Mouse (Mus musculus) thymus, adult 18-20 months (tissue): ENCODE measurements around the gene Gnat1.

Experiments used
- DNase-seq, 2 experiments: peaks; one replicate each; pipeline ENCODE4 v3.0.0; 2022; ENCODE audit warnings: mixed read lengths in 2 of 2

Gnat1 gene

DNA sequence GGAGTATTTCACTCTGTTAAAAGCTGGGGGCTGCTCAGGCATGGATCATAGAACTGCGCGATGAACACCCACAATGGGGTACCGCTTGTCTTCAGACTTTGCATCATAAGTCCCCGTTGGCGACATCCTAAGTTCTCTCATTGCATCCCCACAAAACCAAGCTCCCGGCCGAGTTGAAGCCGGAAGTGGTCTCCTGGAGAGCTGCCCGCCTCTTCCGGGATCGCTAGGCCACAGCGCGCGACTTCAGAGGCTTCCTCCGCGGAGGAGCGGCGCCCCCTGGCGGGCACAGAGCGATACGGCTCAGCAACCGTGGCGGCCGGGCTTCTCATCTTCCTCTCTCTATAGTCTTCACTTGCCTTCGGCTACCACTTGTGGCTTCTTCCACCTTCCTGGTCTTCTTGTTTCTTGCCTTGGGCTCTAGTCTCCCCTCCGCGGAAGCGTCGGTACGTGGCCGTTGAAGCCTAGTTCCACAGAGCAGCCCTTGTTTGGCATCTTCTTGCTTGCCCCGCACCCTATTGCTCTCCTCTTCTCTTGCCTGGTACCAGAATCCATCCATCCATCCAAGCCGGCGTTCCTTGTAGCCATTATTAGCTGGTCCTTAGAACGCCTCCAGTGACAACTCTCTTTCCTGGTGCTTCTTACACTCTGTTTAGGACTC, 34.9 kb downstream of the Gnat1 start:
- DNase-seq, result peak; percentile 85 to 87

DNA sequence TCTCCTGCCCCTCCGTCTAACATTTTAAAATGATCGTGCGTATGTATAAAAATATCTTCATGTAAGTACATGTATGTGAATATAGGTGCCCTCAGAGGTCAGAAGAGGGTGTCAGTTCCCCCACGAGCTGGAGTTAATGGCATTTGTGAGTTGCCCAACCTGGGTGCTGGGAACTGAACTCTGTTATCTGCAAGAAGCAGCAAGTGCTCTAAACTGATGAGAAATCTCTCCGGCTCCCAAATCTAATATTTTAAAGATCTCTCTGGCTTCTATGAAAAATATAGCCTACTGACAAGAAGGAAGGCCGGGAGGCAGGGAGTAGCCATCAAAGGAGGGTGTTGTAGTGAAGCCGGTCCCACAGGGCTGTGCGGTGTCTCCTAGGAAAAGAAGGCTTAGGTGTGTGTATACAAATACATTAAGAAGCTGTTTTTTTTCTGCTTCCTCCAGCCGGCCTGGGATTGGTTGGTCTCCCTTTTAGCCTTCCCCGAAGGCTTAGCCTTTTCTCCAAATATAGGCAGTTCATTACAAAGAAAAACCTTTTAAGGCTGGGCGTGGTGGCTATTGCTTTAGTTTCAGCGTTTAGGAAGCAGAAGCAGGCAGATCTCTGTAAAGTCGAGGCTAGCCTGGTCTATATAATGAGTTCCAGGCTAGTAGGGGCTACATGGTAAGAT, 35.8 kb downstream of the Gnat1 start:
- DNase-seq, result no peak

DNA sequence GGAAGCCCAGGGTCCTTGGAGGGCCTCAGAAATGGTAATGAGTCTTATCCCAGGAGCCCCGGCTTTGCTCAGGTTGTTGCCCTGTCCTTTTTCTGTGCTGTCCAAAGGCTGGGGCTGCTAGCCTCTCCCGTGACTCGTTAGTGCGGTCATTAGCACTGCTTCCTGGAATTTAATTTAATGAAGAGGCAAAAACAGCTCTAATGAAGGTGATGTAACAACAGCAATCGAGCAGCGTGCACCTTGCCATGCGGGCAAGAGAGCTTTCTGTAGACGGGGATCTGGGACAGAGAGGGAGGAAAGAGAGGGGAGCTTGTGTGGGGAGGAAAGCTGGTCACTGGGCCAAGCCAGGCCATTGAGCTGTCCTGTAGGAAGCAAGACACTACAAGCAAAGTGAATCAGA, 37.8 kb downstream of the Gnat1 start:
- no peak for DNase-seq

DNA sequence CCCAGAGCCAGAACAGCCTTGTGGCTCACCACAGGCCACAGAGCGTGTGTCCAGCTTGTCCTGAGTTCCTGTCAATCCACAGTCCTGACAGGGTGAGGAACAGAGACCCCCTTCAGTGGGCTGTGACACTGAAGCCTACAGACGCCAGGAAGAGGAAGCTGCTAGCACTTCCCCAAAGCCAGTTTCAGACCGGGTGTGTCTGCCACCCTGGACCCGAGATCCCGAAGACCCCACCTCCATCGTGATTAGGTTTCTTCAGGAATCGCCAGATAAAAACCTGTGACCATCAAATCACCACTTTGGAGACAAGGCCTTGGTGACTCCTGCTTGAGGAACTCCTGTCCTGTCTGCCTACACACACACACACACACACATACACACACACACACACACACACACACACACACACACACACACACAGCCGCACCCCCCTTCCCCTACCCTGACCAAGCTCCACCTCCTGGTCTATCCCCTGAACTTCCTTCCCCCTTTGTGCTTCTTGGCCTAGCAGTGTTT, 39.2 kb downstream of the Gnat1 start:
- no peak for DNase-seq

DNA sequence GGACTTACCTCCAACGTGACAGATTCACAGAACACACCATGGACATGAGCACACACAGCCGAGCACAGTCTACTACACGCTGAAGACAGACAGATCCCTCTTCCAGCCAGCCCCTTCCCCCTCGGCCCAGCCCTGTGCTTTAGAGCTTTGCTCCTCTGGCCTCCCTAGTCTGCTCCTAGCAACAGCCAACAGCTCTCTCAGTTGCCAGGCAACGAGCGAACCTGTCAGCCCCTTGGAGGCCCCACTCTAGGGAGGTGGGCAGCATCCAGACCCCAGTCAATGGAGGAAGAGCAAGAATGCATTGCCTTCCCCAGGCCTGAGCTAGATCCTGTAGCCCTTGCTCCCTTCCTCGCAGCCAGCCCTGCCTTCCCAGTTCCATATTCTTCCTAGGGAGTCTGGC, 42.4 kb downstream of the Gnat1 start:
- no peak for DNase-seq

DNA sequence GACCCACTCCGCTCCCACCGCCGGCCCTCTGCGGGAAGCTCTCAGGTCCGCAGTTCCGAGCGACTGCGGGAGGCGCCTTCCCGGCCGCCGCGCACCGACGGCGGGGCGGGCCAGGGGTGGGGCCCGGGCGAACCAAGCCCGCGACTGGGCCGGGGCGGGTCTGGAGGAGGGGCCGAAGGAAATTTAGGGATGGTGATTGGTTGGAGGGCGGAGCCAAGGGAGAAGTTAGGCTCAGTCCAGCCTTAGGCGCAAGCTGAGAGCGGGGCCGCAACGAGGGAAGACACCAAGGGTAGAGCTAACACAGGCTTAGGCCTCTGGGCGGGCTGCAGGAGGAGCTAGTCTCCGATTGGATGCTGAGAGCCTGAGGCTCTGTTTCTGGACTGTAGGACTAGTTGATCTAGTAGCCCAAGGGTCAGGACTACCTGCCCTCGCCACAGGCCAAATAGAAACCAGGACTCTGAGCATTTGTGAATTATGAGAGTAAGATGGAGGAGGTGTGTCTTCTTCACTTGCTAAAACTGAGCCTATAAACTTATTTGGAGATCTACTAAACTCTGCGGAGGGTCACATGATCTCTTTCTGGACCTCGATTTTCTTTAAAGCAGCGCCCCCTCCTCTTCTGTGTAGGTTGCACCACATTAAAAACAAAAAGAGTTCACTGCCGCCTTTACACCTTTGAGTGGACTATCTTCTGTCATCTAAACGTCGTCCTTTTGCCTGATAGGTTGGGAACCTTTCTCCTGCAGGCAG, 44.1 kb downstream of the Gnat1 start, which contains the start of gene Gnai2:
Gene Gnai2 (minus strand): TSS at position 89 of the 750 bp plus-strand sequence.
- peak; percentile 97 for DNase-seq

DNA sequence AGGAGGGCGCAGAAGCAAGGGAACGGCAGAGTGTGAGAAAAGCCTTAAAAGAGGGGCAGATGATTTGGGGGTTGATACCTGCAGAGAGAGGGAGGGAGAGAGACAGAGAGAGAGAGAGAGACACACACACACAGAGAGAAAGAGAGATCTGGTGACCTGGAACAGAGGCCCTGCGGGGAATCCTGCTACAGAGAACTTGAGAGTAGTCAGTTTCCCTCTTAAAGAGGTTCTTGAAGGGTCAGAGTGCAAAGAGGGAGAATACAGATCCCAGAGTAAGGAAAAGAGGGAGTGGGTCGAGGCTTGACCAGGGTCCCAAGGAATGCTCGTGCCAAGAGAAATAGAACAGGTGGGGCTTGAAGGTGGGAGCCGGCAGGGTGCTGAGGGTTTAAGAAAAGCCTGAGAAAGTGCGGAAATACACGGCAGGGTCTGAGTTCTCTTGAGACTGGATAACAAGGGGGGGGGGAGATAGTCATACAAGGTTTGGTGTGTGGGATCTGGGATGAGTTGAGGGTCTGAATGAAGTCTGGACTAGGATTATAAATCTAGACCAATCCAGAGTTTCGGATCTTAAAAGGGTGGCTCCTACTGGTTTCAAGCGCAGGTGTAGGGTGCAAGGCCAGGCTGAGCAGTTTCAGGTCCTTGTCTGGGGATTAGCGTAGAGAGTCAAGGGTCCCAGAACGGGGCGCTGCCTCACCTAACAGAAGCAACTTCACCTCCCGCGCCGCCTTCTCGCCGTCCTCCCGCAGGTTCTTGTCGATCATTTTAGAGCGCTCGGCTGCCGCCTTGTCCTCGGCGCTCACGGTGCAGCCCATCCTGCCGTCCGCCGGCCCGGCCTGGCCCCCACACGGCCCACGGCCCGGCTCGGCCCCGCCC, 44.9 kb downstream of the Gnat1 start:
- no peak for DNase-seq

DNA sequence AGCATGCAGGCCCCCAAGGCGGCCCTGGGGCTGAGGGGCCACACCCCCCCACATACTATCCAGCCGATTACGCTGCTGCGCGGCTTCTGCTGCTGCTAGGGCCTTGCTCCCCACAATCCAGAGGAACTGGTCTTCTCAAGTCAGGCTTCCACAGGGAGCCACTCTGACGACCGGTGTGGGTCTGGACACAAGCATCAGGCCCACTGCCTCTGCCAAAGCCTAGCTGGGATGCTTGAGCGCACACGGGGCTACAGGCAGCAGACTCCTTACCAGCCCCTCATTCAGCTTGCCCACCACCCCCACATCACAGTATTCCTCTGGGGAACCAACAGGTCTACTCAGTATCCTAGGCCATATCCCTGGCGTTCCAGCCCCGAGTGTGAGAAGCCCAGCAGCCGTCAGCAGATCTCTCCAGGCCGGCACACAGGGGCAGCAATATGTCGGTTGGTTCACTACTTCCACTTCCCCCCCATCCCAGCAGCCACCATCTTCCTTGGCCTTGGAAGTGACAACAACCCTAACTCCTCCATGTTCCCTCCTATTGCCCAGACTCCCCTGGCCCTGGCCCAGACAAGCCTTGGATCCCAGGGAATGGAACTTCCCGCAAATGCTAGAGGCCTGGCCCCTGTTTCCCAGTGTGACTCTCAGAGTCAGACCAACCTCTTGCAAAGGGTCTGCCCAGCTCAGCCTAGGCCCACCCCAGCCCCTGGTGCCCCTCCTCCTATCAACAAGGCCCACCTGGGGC, 45.7 kb downstream of the Gnat1 start:
- peak; percentile 38 to 54 for DNase-seq

DNA sequence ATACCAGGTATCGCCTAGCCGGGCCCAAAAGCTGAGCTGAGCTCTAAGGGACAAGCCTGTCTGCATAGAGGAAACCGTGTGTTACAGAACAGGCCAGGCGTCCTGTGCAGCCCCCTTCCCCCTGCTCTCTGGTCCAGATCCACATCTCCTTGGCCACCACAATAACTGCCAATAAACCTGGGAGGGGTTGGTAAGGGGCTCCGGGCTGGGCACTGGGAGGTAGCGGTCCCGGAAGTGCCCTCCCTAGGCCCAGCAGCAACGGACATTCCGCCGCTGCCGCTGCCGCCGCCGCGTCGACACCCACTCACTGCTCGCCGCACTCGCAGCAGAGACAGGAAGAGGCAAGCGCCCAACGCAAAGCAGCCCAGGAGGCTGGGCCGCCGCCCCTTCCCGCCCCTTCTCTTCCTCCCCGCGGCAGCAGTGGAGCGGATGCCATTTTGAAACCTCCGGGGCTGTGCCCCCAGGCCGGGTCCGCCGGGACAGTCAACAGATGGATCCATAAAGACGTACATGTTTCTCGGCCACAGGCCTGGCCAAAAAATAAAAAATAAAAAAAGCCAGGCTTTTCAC, 46.3 kb downstream of the Gnat1 start:
- peak; percentile 82 to 87 for DNase-seq

DNA sequence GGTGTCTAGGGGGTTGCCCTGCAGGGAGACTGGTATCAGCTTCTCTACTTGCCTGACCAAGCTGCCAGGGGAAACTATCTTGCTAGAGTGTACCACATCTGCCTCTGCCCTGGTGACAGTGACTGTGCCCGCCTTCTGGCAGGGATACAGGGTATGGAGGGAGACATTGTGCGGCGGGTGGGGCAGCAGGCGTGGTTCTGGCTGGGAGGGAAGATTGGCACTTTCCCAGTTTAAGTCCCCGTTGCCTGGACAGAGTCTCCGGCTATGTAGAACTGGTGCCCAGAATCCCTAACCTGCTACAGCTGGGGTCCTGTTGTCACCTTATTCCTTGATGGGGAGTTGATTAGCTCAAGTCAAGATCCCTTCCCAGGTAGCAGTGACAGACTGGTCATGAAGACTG, 47.0 kb downstream of the Gnat1 start:
- DNase-seq, result no peak

DNA sequence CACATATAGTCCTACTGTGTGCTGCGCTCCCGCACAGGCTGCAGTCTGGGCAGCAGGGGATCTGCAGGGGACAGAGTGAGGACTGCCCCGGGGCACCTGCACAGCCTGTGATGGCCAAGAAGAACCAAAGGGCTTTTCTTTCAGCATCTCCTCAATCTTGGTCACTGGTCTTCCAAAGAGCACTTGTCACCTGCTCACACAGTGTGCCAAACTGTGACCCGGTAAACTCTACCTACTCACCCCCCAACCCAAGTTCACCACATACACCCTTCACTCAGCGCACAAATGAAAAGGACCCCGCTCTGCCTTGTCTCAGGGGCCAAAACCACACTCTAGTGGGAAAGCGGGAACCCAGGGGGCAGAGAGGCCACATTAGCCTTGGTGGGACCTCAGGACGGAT, 47.7 kb downstream of the Gnat1 start:
- no peak for DNase-seq

DNA sequence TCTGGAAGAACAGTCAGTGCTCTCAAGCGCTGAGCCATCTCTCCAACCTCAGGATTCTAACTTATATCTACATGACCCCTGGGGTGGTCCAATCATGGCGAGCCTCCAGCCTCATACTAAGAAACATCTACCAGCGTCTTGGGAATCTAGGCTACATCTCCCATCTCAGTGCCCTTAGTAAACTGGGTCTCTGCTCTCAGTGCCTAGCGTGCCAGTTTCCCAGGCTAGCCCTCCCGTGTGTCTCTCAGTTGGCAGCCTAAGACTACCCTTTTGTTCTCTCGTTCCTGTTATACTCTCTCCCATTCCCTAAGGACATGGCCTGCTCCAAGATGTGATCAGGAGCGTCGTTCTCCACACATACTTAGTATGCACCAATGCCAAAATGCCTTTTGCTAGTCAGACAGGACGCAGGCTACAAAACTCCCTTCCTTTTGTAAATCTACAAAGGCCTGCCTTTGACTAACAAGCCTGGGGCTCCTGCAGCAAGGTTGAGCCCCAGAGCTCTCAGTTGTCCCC, 48.1 kb downstream of the Gnat1 start:
- DNase-seq, result no peak

DNA sequence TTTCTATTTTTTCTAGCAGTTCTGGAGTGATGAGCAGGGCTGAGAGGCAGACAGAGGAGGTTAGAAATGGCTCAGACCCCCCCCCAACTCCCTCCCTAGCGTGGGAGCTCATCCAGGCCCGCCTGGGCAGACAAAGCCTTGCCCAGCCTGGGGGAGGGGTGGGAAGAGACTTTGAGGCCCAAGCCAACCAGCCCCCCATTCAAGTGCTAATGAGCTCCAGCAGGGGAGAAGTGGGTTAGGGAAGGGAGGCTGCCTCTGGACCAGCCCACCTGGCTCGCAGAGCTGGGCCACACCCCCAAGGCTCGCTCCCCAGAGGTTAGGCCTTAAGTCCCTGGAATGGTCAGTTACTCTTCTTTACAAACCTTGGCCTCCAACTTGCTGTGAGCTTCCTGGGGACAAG, 48.9 kb downstream of the Gnat1 start:
- no peak for DNase-seq

DNA sequence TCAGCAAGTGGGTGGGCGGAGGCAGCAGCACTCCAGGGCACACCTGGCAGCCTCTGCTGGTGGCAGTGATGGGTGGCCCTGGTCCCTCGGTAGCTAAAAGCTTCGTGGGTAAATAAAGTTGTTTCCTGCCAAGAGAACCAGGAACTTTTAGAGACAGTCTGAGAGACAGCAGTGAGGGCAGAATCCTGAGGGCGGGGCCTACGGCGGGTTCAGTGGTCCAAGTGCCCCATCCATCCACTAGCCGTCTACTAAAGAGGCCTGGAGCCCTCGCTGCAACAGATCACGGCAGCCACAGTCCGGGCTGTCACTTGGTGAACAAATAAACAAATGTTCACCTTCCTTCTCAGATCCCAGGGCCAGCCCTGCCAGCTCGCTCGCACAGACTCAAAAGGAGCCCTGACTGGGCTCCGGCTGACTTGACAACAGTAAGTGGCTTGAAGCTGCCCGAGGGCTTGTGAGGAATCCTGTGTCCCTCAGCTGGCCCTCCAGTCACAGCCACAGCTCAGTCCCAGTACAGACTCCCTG, 49.5 kb downstream of the Gnat1 start:
- peak; percentile 56 to 64 for DNase-seq

DNA sequence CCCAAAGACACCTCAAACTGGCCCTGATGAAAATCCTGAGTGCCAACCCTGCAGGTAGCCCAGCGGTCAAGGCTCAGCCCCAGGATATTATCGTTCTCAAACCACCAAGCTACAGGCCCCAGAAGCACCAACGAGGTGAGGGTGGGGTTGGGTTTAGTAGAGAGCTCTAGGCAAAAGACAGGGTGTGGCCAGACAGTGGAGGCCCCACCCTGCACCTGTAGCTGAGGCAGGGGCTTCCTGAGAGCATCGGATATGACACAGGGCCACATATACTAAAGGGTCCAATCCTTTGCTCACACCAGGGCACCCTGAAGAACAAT, 50.1 kb downstream of the Gnat1 start:
- no peak for DNase-seq

DNA sequence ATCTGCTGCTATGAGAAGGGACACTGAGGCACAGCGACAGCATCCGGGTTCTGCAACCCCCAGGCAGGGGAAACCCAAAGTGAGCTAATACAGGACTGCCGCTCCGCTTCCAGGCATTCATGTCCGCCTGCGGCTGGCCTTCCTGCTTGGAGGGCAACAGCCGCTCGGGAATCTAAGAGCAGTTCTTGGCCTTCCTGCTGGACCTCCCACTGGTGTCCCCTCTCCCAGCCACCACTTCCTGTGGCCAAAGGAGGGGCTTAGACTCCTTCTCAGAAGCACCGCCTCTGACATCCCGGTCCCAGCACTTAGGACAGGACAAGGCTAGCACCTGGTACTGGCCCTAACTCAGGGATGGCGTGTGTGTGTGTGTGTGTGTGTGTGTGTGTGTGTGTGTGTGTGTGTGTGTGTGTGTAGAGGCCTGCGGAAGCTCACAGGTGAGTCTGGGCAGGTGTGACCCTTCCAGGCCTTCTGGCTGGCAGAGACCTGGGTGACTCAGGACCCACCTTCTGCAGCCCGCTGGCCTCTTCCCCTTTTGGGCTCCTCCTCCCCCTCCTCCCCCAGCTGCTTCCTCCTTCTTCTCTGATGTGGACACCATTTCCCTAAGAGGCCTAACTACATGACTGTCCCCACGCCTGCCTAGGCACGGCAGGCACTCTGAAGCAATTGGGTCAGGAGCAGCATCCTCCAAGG, 50.6 kb downstream of the Gnat1 start:
- DNase-seq, result no peak

DNA sequence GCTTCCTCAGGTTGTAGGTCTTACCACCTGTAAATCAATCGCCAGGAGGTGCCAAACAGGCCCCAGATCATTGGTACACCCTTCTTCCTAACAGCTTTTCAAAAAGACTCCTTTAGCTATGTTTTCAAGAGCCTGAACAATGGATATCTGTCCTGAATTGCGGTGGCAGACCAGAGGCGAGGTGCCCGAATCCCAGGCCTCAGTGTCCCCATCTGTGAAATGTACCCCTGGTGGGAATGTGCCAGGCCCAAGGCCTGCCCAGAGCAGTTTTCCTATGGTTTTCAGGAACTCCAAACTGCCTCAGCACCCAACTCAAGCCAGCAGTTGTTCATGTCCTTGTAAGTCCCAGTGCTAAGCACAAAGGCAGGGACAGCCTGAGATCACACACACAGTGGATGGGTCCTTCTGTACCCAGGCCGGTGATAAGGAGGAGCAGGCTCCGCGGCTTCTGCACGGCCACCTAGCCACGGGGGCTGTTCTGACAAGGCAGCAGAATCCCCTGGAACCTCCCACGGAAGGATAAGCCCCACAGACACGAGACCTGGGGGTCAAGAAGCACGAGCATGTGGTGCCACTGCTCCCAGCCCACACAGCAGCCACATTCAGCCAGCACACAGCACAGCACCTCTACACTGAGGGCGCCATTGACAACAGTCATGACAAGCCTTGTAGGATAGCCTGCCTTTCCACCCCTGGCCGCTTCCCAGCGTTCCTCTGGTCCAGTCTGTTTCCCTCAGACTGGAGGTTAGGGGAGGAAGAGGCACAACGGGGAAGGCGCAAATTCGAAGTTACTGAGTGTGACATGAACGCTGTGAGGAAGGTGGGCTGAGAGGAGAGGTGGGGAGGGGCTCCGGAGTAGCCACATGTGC, 51.9 kb downstream of the Gnat1 start:
- DNase-seq, result no peak

DNA sequence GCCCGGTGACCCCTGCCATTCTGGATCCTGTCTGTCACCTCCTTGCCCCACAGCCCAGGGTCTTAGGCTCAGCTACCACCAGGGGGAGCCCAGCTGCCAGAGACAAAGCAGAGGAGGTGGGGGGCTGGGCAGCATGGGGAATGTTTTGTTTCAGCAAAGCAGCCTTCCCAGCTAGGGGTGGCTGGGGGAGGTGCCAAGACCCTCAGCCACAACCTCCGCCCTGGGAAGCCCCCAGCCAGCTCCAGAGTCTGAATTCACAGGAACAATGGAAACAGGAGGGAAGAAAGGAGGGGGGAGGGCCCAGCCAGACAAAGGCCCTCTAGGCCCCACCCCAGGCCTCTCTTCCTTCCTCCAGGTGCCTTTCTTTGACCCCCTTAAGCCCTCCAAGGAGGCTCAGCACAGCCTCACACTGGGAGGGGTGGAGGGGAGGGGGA, 52.7 kb downstream of the Gnat1 start:
- peak; percentile 79 to 89 for DNase-seq

DNA sequence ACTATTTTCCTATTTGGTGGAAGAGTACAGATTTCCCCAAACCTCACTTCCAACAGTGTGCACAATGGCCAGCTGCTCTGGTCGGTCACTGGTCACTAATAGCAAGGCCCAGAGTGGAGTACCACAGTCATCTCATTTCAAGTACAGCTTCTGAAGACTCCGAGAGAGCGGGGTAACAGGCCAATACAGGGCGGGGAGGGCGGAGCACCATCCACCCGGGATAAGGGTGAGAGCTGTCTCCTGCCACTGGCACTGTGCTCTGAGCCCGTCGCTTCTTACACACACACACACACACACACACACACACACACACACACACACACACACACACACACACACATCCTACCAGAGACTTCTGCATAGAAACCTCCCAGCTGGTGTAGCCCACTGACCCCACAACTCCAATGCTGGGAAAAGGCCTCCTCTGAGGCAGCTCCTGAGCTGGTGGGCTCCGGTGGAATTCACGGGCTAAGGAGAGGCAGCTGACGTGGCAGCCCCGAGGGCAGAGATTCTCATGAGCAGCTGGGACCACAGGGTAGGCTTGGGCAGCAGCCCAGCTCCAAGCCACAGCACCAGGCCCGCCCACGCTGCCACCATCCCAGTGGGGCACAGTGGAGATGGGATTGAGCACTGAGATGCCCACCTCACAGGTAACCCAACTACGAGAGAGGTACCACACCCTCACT, 53.2 kb downstream of the Gnat1 start:
- no peak for DNase-seq
